Mouse (Mus musculus): Measurements from ENCODE around the gene Prkab2. TPM values are rescaled to one million over a fixed set of nuclear protein-coding genes. Genes with fewer than 3 reads are reported as not detected.

The Prkab2 gene
- polyA plus RNA-seq, 1 experiment: 8.8 TPM

DNA sequence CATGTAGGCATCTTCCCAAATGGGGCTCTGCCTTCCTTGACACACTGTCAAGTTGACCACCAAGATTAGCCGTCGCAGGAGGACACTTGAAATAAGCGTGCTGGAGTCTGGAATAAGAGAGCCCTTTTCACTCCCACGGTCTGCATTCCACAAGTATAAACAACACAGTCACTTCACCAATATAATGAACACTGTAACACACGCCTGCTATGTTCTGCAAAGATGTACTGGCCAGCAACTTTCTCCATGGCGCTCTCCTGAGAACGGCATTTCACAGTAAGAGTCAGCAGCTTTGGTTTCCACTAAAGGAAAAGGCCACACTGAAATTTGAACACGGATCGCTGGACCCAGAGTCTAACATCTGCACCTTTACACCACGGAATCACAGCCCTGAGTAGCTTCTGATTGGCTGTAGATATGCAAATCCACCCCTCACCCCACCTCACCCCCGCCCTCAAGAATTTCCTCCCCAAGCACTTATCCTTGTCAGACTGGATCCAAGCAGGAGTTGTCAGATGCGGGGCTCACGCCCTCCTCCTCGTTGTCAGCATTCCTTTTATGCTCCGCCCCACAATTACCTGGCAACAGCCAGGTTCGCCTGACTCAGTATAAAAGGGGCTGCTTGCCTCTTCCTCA is 25.7 kb downstream of the Prkab2 start:
- Histone ChIP-seq H3K4me2 (ENCODE audit: low read depth) (no peak overlapping the region), H3K36me3 (ENCODE audit: control insufficient read depth, insufficient read depth) (no peaks in the 10 kb centered on the region), H3K4me3 (no peak overlapping the region), H3K79me2 (ENCODE audit: control insufficient read depth, insufficient read depth) (no peaks in the 10 kb centered on the region), H3ac (ENCODE audit: control insufficient read depth, insufficient read length) (no peak overlapping the region), H3K27me3 (ENCODE audit: control insufficient read depth, insufficient read depth, insufficient read length) (no peaks in the 10 kb centered on the region)
- TF ChIP-seq REST (IDR thresholded peaks at IDR 0.05; ENCODE audit: insufficient read depth, insufficient read length) (no peak), MAX (IDR thresholded peaks at IDR 0.05; ENCODE audit: low read depth) (no peak), TCF3 (IDR thresholded peaks at IDR 0.05; ENCODE audit: insufficient read length, low read depth) (no peak), MYOG (IDR thresholded peaks at IDR 0.05; ENCODE audit: control insufficient read depth in 1 of 3, insufficient read depth in 1 of 3, insufficient read length in 2 of 3, low read depth in 2 of 3) (no peak), CEBPB (IDR thresholded peaks at IDR 0.05; ENCODE audit: insufficient read depth, poor library complexity, severe bottlenecking) (no peak), POLR2AphosphoS2 (IDR thresholded peaks at IDR 0.05; ENCODE audit: insufficient read length, low read depth) (no peak), SRF (IDR thresholded peaks at IDR 0.05; ENCODE audit: control insufficient read depth, insufficient read length, low read depth) (no peak), E2F4 (IDR thresholded peaks at IDR 0.05; ENCODE audit: insufficient read depth) (no peak), USF1 (IDR thresholded peaks at IDR 0.05; ENCODE audit: low read depth) (no peak)

DNA sequence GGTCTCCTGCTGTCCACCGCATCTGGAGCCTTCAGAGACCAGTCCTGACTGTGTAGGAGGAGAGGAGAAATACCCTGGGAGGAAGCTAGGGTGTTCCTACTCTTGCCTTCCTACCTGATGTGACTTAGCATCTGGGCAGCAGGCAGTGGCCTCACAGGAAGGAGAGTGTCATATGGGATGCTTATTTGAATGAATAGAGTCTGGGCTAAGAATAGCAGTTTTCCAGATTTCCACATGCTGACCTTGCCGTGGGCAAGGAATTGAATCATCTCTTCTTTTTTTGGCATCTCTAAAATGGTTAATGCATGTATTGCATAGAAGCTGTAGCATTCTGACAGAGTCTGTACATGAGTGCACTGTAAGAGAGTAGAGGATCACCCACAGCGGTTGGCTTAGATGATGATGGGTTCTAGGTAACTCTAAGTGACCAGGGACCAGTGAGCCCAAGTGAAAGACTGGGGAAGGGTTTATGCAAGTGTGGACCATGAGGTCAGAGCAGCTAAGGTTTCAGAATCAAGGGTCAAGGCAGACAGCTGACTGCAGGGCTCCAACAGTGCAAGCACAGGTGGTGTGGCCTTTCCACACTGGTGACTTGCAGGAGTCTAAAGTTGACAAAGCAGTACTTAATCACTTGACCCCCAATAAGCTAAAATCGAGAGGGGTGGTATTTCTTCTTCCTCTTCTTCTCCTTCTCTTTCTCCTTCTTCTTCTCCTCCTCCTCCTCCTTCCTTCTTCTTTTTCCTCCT is 28.6 kb downstream of the Prkab2 start:
- no peaks in the 10 kb centered on the region for H3K79me2 ChIP-seq (ENCODE audit: control insufficient read depth, insufficient read depth)
- H3K4me2 ChIP-seq (ENCODE audit: low read depth): no peak overlapping the region

DNA sequence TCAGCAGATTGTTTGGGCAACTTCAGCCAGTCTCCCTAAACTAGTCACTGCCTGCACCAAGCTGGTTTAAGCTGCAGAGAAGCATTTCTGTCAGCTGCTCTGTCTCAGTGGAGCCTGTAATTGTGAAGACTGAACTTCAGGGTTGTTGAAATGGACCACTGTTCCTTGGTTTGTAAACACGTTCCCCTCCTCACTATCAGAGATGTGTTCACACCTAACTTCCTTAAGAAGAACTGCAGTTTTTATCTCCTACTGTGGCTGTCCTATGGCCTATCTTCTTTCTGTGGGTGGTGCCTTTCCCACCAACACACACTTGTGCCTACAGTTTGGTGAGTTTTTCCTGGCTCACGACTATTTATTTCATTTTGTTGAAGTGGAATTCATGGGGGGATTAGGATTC is 31.3 kb downstream of the Prkab2 start:
- H3K4me2 ChIP-seq (ENCODE audit: low read depth): no peak overlapping the region
- no peaks in the 10 kb centered on the region for H3K27me3 ChIP-seq (ENCODE audit: control insufficient read depth, insufficient read depth, insufficient read length)
- H3K36me3 ChIP-seq (ENCODE audit: control insufficient read depth, insufficient read depth): peaks cover 9% of the 10 kb centered on the region
- H3K4me3 ChIP-seq: no peak overlapping the region
- no peak overlapping the region for H3ac ChIP-seq (ENCODE audit: control insufficient read depth, insufficient read length)
- H3K79me2 ChIP-seq (ENCODE audit: control insufficient read depth, insufficient read depth): no peaks in the 10 kb centered on the region
- TF ChIP-seq SRF (IDR thresholded peaks at IDR 0.05; ENCODE audit: control insufficient read depth, insufficient read length, low read depth) (no peak), USF1 (IDR thresholded peaks at IDR 0.05; ENCODE audit: low read depth) (no peak)

More for the DNA sequence above, 28.6 kb downstream of the Prkab2 start:
- Histone ChIP-seq H3K36me3 (ENCODE audit: control insufficient read depth, insufficient read depth) (peaks cover 3% of the 10 kb centered on the region), H3K27me3 (ENCODE audit: control insufficient read depth, insufficient read depth, insufficient read length) (no peaks in the 10 kb centered on the region), H3K4me3 (no peak overlapping the region), H3ac (ENCODE audit: control insufficient read depth, insufficient read length) (no peak overlapping the region)
- TF ChIP-seq TCF3 (IDR thresholded peaks at IDR 0.05; ENCODE audit: insufficient read length, low read depth): no peak
- no peak for TF ChIP-seq CEBPB (IDR thresholded peaks at IDR 0.05; ENCODE audit: insufficient read depth, poor library complexity, severe bottlenecking)
- no peak for TF ChIP-seq MAX (IDR thresholded peaks at IDR 0.05; ENCODE audit: low read depth)
- no peak for TF ChIP-seq TCF12 (IDR thresholded peaks at IDR 0.05; ENCODE audit: insufficient read depth, poor library complexity, severe bottlenecking)
- peak; percentile 3 to 78 (median 55) for TF ChIP-seq MYOG (IDR thresholded peaks at IDR 0.05; ENCODE audit: control insufficient read depth in 1 of 3, insufficient read depth in 1 of 3, insufficient read length in 2 of 3, low read depth in 2 of 3)
- no peak for TF ChIP-seq REST (IDR thresholded peaks at IDR 0.05; ENCODE audit: insufficient read depth, insufficient read length)
- no peak for TF ChIP-seq POLR2A (IDR thresholded peaks at IDR 0.05; ENCODE audit: insufficient read length, low read depth)
- no peak for TF ChIP-seq E2F4 (IDR thresholded peaks at IDR 0.05; ENCODE audit: insufficient read depth)
- TF ChIP-seq POLR2AphosphoS2 (IDR thresholded peaks at IDR 0.05; ENCODE audit: insufficient read length, low read depth): peak; percentile 45
- TF ChIP-seq USF1 (IDR thresholded peaks at IDR 0.05; ENCODE audit: low read depth): no peak
- TF ChIP-seq SRF (IDR thresholded peaks at IDR 0.05; ENCODE audit: control insufficient read depth, insufficient read length, low read depth): no peak
- peak; percentile 38 to 81 (median 78) for TF ChIP-seq MYOD1 (IDR thresholded peaks at IDR 0.05; ENCODE audit: control insufficient read depth in 1 of 3, insufficient read length in 2 of 3, low read depth in 2 of 3)

DNA sequence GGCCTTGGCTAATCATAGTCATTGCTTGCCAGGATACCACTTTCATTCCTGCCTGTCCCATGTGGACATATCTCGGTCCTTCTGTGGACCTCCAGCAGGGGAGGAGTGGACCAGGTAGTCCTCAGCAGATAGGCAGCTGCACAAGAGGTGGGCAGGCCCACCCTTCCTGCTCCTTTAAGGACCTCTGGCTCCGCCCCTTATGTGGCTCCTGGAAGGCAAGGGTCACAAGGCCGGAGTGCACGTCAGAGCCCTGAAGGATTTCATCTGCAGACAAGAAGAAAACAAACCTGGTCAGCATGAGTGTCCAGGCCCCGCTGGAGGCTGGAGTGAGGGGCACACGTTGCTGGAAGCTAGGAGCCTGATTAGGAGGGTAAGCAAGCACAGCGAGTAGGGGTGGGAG is 32.6 kb downstream of the Prkab2 start:
- no peak overlapping the region for H3K4me2 ChIP-seq (ENCODE audit: low read depth)
- no peak overlapping the region for H3K4me3 ChIP-seq
- peaks cover 15% of the 10 kb centered on the region for H3K36me3 ChIP-seq (ENCODE audit: control insufficient read depth, insufficient read depth)
- H3ac ChIP-seq (ENCODE audit: control insufficient read depth, insufficient read length): no peak overlapping the region
- H3K79me2 ChIP-seq (ENCODE audit: control insufficient read depth, insufficient read depth): no peaks in the 10 kb centered on the region
- no peak for TF ChIP-seq MYOD1 (IDR thresholded peaks at IDR 0.05; ENCODE audit: control insufficient read depth in 1 of 3, insufficient read length in 2 of 3, low read depth in 2 of 3)
- TF ChIP-seq REST (IDR thresholded peaks at IDR 0.05; ENCODE audit: insufficient read depth, insufficient read length): no peak
- TF ChIP-seq E2F4 (IDR thresholded peaks at IDR 0.05; ENCODE audit: insufficient read depth): no peak
- no peak for TF ChIP-seq CEBPB (IDR thresholded peaks at IDR 0.05; ENCODE audit: insufficient read depth, poor library complexity, severe bottlenecking)
- no peak for TF ChIP-seq MYOG (IDR thresholded peaks at IDR 0.05; ENCODE audit: control insufficient read depth in 1 of 3, insufficient read depth in 1 of 3, insufficient read length in 2 of 3, low read depth in 2 of 3)
- TF ChIP-seq POLR2A (IDR thresholded peaks at IDR 0.05; ENCODE audit: insufficient read length, low read depth): no peak
- TF ChIP-seq TCF3 (IDR thresholded peaks at IDR 0.05; ENCODE audit: insufficient read length, low read depth): no peak
- TF ChIP-seq TCF12 (IDR thresholded peaks at IDR 0.05; ENCODE audit: insufficient read depth, poor library complexity, severe bottlenecking): no peak
- TF ChIP-seq USF1 (IDR thresholded peaks at IDR 0.05; ENCODE audit: low read depth): no peak
- TF ChIP-seq POLR2AphosphoS2 (IDR thresholded peaks at IDR 0.05; ENCODE audit: insufficient read length, low read depth): no peak
- no peak for TF ChIP-seq MAX (IDR thresholded peaks at IDR 0.05; ENCODE audit: low read depth)
- no peak for TF ChIP-seq SRF (IDR thresholded peaks at IDR 0.05; ENCODE audit: control insufficient read depth, insufficient read length, low read depth)
- no peaks in the 10 kb centered on the region for H3K27me3 ChIP-seq (ENCODE audit: control insufficient read depth, insufficient read depth, insufficient read length)

All from myocyte (in vitro differentiated cells).